Mouse (Mus musculus) heart, embryonic 16.5 days (tissue): ENCODE measurements at regions not wholly inside any gene's neighbourhood (a gene's known extent, or its start where the extent isn't known, plus 50 kb on each side); places are given as distances from the start of the nearest gene placed in this dataset.

ENCODE experiments used
- ATAC-seq: fragments of 200-750 bp; cut with Nextera tagmentation; replicated peaks from 2 replicates; pipeline ENCODE4 v1.8.0; 2017; ENCODE audit warnings: moderate number of reproducible peaks; ENCODE audit not compliant: insufficient read depth, low FRiP score; ENCODE audit errors: extremely low read depth
- H3K27ac ChIP-seq: fragments of 300-500 bp; sonication (generic); 2 replicates; pipeline ENCODE4 v1.5.1; 2014; ENCODE audit warnings: mild to moderate bottlenecking, low read length, control low read depth, moderate library complexity
- H3K27me3 ChIP-seq: fragments of 300-500 bp; sonication (generic); 2 replicates; pipeline ENCODE4 v1.6.1; 2014; ENCODE audit warnings: low read length, mixed read lengths; ENCODE audit not compliant: control insufficient read depth, insufficient read depth
- H3K36me3 ChIP-seq: fragments of 300-500 bp; sonication (generic); 2 replicates; pipeline ENCODE4 v1.6.1; 2014; ENCODE audit not compliant: control insufficient read depth, insufficient read depth
- H3K4me1 ChIP-seq: fragments of 300-500 bp; sonication (generic); 2 replicates; pipeline ENCODE4 v1.6.1; 2014; ENCODE audit warnings: low read length, mixed read lengths; ENCODE audit not compliant: control insufficient read depth, insufficient read depth
- H3K4me2 ChIP-seq: fragments of 300-500 bp; sonication (generic); 2 replicates; pipeline ENCODE4 v1.6.1; 2014; ENCODE audit warnings: low read depth, mild to moderate bottlenecking, control low read depth, low read length
- H3K4me3 ChIP-seq: fragments of 300-500 bp; sonication (generic); 2 replicates; pipeline ENCODE4 v1.5.1; 2014; ENCODE audit warnings: mild to moderate bottlenecking, control low read depth, low read length
- H3K9ac ChIP-seq: fragments of 300-500 bp; sonication (generic); 2 replicates; pipeline ENCODE4 v1.6.1; 2014; ENCODE audit warnings: low read length, control low read depth
- H3K9me3 ChIP-seq: fragments of 300-500 bp; sonication (generic); replicated peaks from 2 replicates; pipeline ENCODE4 v1.6.1; 2016; ENCODE audit warnings: low read length; ENCODE audit not compliant: control insufficient read depth
- WGBS: fragments of 180-500 bp; shearing (Covaris S2); extraction: QIAGEN DNeasy Blood & Tissue Kit; methylation state at CpG from one replicate; pipeline ENCODE4 v1.1.7; 2014; 5-methylcytosine and 5-hydroxymethylcytosine counted together

GRCm38 (mm10) chr9:83221866-83222265, 75.4 kb upstream of the Hmgn3 start:
- no peak overlapping the region for H3K27ac ChIP-seq
- no peaks in the 10 kb centered on the region for H3K27me3 ChIP-seq
- H3K4me2 ChIP-seq = no peak overlapping the region
- no peak overlapping the region for H3K4me3 ChIP-seq
- no peak for ATAC-seq
- no peak overlapping the region for H3K9ac ChIP-seq
- no peaks in the 10 kb centered on the region for H3K4me1 ChIP-seq
- H3K36me3 ChIP-seq = no peaks in the 10 kb centered on the region
- no peaks in the 10 kb centered on the region for H3K9me3 ChIP-seq

GRCm38 (mm10) chr9:83202583-83202982, 56.1 kb upstream of the Hmgn3 start:
- Histone ChIP-seq H3K4me2 (no peak overlapping the region), H3K27me3 (no peaks in the 10 kb centered on the region), H3K27ac (no peak overlapping the region), H3K36me3 (no peaks in the 10 kb centered on the region), H3K4me1 (no peaks in the 10 kb centered on the region), H3K4me3 (no peak overlapping the region), H3K9ac (no peak overlapping the region), H3K9me3 (no peaks in the 10 kb centered on the region)
- ATAC-seq = no peak
- 68% methylated on average over 5 of the region's 5 CpGs for WGBS

- no peak for ATAC-seq
- no peak overlapping the region for H3K9ac ChIP-seq
- no peaks in the 10 kb centered on the region for H3K9me3 ChIP-seq
- no peaks in the 10 kb centered on the region for H3K36me3 ChIP-seq
- no peak overlapping the region for H3K27ac ChIP-seq
- no peak overlapping the region for H3K4me3 ChIP-seq
- WGBS = 81% methylated on average over 3 of the region's 3 CpGs
- no peaks in the 10 kb centered on the region for H3K27me3 ChIP-seq
- H3K4me2 ChIP-seq = no peak overlapping the region
- no peaks in the 10 kb centered on the region for H3K4me1 ChIP-seq
These were observed 53.3 kb upstream of the Hmgn3 start for GRCm38 (mm10) chr9:83199771-83200170.

- Histone ChIP-seq H3K27me3 (no peaks in the 10 kb centered on the region), H3K4me1 (no peaks in the 10 kb centered on the region), H3K9ac (no peak overlapping the region), H3K4me2 (no peak overlapping the region), H3K36me3 (no peaks in the 10 kb centered on the region), H3K27ac (no peak overlapping the region), H3K4me3 (no peak overlapping the region), H3K9me3 (no peaks in the 10 kb centered on the region)
- WGBS = 77% methylated on average over 3 of the region's 3 CpGs
- ATAC-seq = no peak
These were observed 52.7 kb upstream of the Hmgn3 start for GRCm38 (mm10) chr9:83199176-83199575.

GRCm38 (mm10) chr9:83197013-83197412, 50.5 kb upstream of the Hmgn3 start:
- WGBS = 65% methylated on average over 5 of the region's 5 CpGs
- H3K27ac ChIP-seq = no peak overlapping the region
- no peaks in the 10 kb centered on the region for H3K9me3 ChIP-seq
- H3K36me3 ChIP-seq = no peaks in the 10 kb centered on the region
- H3K27me3 ChIP-seq = no peaks in the 10 kb centered on the region
- H3K9ac ChIP-seq = no peak overlapping the region
- no peak overlapping the region for H3K4me3 ChIP-seq
- no peak for ATAC-seq
- no peaks in the 10 kb centered on the region for H3K4me1 ChIP-seq
- no peak overlapping the region for H3K4me2 ChIP-seq
